ENCODE assay signal across 8 mouse cellular contexts in the genomic region with DNA sequence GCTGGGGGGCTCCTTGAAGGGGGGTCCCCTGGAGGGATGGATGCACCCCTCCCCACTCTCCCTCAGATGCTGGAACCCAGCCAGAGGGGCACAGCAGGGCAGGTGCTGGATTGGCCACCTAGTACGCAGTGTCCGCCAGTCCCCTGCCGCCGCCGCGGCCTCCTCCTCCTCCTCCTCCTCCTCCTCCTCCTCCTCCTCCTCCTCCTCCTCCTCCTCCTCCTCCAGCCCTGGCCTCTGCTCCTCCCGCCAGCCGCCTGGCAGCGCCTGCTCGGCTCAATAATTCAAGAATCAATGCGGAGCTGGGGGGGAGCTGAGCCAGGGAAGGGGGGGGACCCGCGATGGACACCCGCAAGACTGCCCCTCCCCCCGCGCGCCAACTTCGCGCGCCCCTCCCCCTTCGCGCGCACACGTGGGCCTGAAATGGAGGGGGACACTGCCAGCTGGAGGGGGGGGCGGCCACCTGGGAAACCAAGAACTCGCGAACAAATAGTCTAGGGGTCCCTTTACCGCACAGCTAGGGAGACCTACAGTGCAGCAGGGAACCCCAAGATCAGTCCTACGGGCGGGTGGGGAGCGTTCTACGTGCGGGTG. TPM values are rescaled to one million over a fixed set of nuclear protein-coding genes. Genes with fewer than 3 reads are reported as not detected.
DNase-seq lines count a peak whose midpoint lies in the region; ATAC-seq and TF ChIP-seq lines count a peak whose summit lies in the region.

No protein-coding gene starts in this region.

- intact Hi-C loops in heart, postnatal 14 days (cut with DNase I), result no loop called here

- WGBS in forebrain, embryonic 10.5 days, result 2% methylated on average over 24 of the region's 33 CpGs
- 0% methylated on average over 15 of the region's 33 CpGs for WGBS in stomach, postnatal 0 days

- TF ChIP-seq CTCF in stomach, postnatal 0 days (IDR thresholded peaks at IDR 0.05; ENCODE audit: low read depth), result no peak

- H3K27ac ChIP-seq in forebrain, embryonic 10.5 days, result peak overlapping the region; percentile 65
- H3K27ac ChIP-seq in stomach, postnatal 0 days (replicated peaks), result peak overlapping the region; percentile 70; the same call in 1 of the 2 replicates

- ATAC-seq in stomach, postnatal 0 days (ENCODE audit: low FRiP score, low TSS enrichment), result no peak

- peak; percentile 5 for DNase-seq in embryo, embryonic 9.5 days (ENCODE audit: extremely low spot score)
- DNase-seq in embryo, embryonic 10.5 days (ENCODE audit: low spot score), result no peak
- DNase-seq in adrenal gland, postnatal 10 days, result peak; percentile 46
- peak; percentile 16 for DNase-seq in forebrain, embryonic 10.5 days (ENCODE audit: extremely low spot score, low spot score)
- DNase-seq in heart, postnatal 14 days, result peak; percentile 42 to 56
- peak; percentile 53 to 59 for DNase-seq in kidney, postnatal 4 days
- peak; percentile 15 for DNase-seq in lung, postnatal 14 days
- peak; percentile 27 for DNase-seq in stomach, postnatal 0 days (ENCODE audit: low spot score)

- peak overlapping the region; percentile 72 for H3K9ac ChIP-seq in stomach, postnatal 0 days (ENCODE audit: low read length)

- peak overlapping the region; percentile 77 for H3K4me2 ChIP-seq in stomach, postnatal 0 days (replicated peaks; ENCODE audit: low read depth)

- TF ChIP-seq EP300 in stomach, postnatal 0 days (optimal IDR thresholded peaks at IDR 0.05), result no peak

- peaks cover 55% of the 10 kb centered on the region for H3K4me1 ChIP-seq in forebrain, embryonic 10.5 days
- peaks cover 8% of the 10 kb centered on the region; the same call in 1 of the 2 replicates for H3K4me1 ChIP-seq in stomach, postnatal 0 days (replicated peaks; ENCODE audit: control insufficient read depth, insufficient read depth)

- no peaks in the 10 kb centered on the region for H3K36me3 ChIP-seq in forebrain, embryonic 10.5 days (replicated peaks)
- no peaks in the 10 kb centered on the region for H3K36me3 ChIP-seq in stomach, postnatal 0 days (ENCODE audit: control insufficient read depth, insufficient read depth, low read length)

- H3K4me3 ChIP-seq in forebrain, embryonic 10.5 days, result peak overlapping the region; percentile 51
- H3K4me3 ChIP-seq in stomach, postnatal 0 days (ENCODE audit: low read depth, low read length), result peak overlapping the region; percentile 62

- peaks cover 90% of the 10 kb centered on the region for H3K27me3 ChIP-seq in forebrain, embryonic 10.5 days (ENCODE audit: poor library complexity, severe bottlenecking)
- no peaks in the 10 kb centered on the region for H3K27me3 ChIP-seq in stomach, postnatal 0 days (ENCODE audit: control insufficient read depth, insufficient read depth, low read length)

- no peaks in the 10 kb centered on the region for H3K9me3 ChIP-seq in forebrain, embryonic 10.5 days
- H3K9me3 ChIP-seq in stomach, postnatal 0 days (ENCODE audit: control insufficient read depth, low read length), result no peaks in the 10 kb centered on the region

RNA-seq across cellular contexts. Expression of a gene that starts 29.3 kb away (rescaled TPM):
- 100 to 1,000 TPM in 1 of 2 experiments, 10 to 100 TPM in 1; 99.9 to 129 TPM for total RNA-seq in adrenal gland, postnatal 10 days (2021)
- 7.3 and 8.6 TPM in 2 replicates for polyA plus RNA-seq in forebrain, embryonic 10.5 days (2016; fragmentation: Nextera tagmentation; extraction: Ambion mirVana)
- total RNA-seq in heart, postnatal 14 days (2021), result 100 to 1,000 TPM; 133 TPM
- 40.4 and 42.4 TPM in 2 replicates for polyA plus RNA-seq in stomach, postnatal 0 days (2015; fragmentation: Nextera tagmentation; extraction: Ambion mirVana)

RNA-seq across cellular contexts. Expression of a gene that starts 33.3 kb away (rescaled TPM):
- 1 to 10 TPM; 1.2 to 1.6 TPM for total RNA-seq in adrenal gland, postnatal 10 days (2021)
- 1.6 and 1.9 TPM in 2 replicates for polyA plus RNA-seq in forebrain, embryonic 10.5 days (2016; fragmentation: Nextera tagmentation; extraction: Ambion mirVana)
- total RNA-seq in heart, postnatal 14 days (2021), result 1 to 10 TPM; 1.9 to 2.0 TPM
- 205 and 239 TPM in 2 replicates for polyA plus RNA-seq in stomach, postnatal 0 days (2015; fragmentation: Nextera tagmentation; extraction: Ambion mirVana)

RNA-seq across cellular contexts. Expression of a gene that starts 37.4 kb away (rescaled TPM):
- total RNA-seq in adrenal gland, postnatal 10 days (2021), result 1 to 10 TPM in 1 of 2 experiments, under 1 TPM in 1; 0.45 to 1.9 TPM
- polyA plus RNA-seq in forebrain, embryonic 10.5 days (2016; fragmentation: Nextera tagmentation; extraction: Ambion mirVana), result 0.78 and 1.4 TPM in 2 replicates
- under 1 TPM; 0.65 to 0.83 TPM for total RNA-seq in heart, postnatal 14 days (2021)
- polyA plus RNA-seq in stomach, postnatal 0 days (2015; fragmentation: Nextera tagmentation; extraction: Ambion mirVana), result 0.29 and 0.36 TPM in 2 replicates

RNA-seq across cellular contexts. Expression of a gene that starts 41.9 kb away (rescaled TPM):
- 1 to 10 TPM; 1.1 to 1.6 TPM for total RNA-seq in adrenal gland, postnatal 10 days (2021)
- polyA plus RNA-seq in forebrain, embryonic 10.5 days (2016; fragmentation: Nextera tagmentation; extraction: Ambion mirVana), result 2.6 and 3.1 TPM in 2 replicates
- total RNA-seq in heart, postnatal 14 days (2021), result under 1 TPM; 0.51 to 0.84 TPM
- polyA plus RNA-seq in stomach, postnatal 0 days (2015; fragmentation: Nextera tagmentation; extraction: Ambion mirVana), result 1.1 and 1.4 TPM in 2 replicates

RNA-seq across cellular contexts. Expression of a gene that starts 41.9 kb away (rescaled TPM):
- 10 to 100 TPM; 52.8 to 54.2 TPM for total RNA-seq in adrenal gland, postnatal 10 days (2021)
- polyA plus RNA-seq in forebrain, embryonic 10.5 days (2016; fragmentation: Nextera tagmentation; extraction: Ambion mirVana), result 96.8 and 97.9 TPM in 2 replicates
- total RNA-seq in heart, postnatal 14 days (2021), result 10 to 100 TPM; 47.6 to 55.3 TPM
- 59.4 and 63.0 TPM in 2 replicates for polyA plus RNA-seq in stomach, postnatal 0 days (2015; fragmentation: Nextera tagmentation; extraction: Ambion mirVana)
